Mouse (Mus musculus) spleen, adult 2 months (tissue): ENCODE measurements at regions not wholly inside any gene's neighbourhood (a gene's known extent, or its start where the extent isn't known, plus 50 kb on each side); places are given as distances from the start of the nearest gene placed in this dataset.

Experiments used
- DNase-seq, 2 experiments: peaks; one replicate each; pipeline versions ENCODE4 v3.0.0 to v3.0.0-alpha.2; 2012 to 2021; ENCODE audit warnings: low spot score in 2 of 2, low read depth in 1 of 2
- H3K27ac ChIP-seq: fragments of 200-500 bp; 2 replicates; pipeline ENCODE4 v1.5.1; 2012; ENCODE audit warnings: low read length, inconsistent platforms; ENCODE audit not compliant: insufficient read depth
- H3K27me3 ChIP-seq: fragments of 200-500 bp; 2 replicates; pipeline ENCODE4 v1.6.1; 2012; ENCODE audit warnings: mild to moderate bottlenecking, moderate library complexity, low read length, inconsistent platforms; ENCODE audit not compliant: control insufficient read depth, insufficient read depth
- H3K36me3 ChIP-seq: fragments of 200-500 bp; 2 replicates; pipeline ENCODE4 v1.6.1; 2012; ENCODE audit warnings: mild to moderate bottlenecking, low read length, inconsistent platforms; ENCODE audit not compliant: control insufficient read depth, insufficient read depth
- H3K4me1 ChIP-seq: fragments of 200-500 bp; 2 replicates; pipeline ENCODE4 v1.6.1; 2011; ENCODE audit warnings: inconsistent platforms; ENCODE audit not compliant: control insufficient read depth, insufficient read depth, insufficient read length
- H3K4me3 ChIP-seq: fragments of 200-500 bp; 2 replicates; pipeline ENCODE4 v1.5.1; 2011; ENCODE audit warnings: mild to moderate bottlenecking, inconsistent platforms; ENCODE audit not compliant: insufficient read depth, insufficient read length; ENCODE audit errors: extremely low read depth
- CTCF ChIP-seq: fragments of 200-500 bp; IDR thresholded peaks from 2 replicates; pipeline ENCODE4 v1.5.1; 2011; ENCODE audit warnings: mild to moderate bottlenecking, inconsistent platforms; ENCODE audit not compliant: insufficient read depth, insufficient read length, insufficient replicate concordance; ENCODE audit errors: extremely low read depth
- POLR2A ChIP-seq: fragments of 200-500 bp; IDR thresholded peaks from 2 replicates; pipeline ENCODE4 v1.6.1; 2011; ENCODE audit warnings: low read depth, low read length, inconsistent platforms
- WGBS: fragments of 180-500 bp; shearing (Covaris S2); methylation state at CpG from one replicate; pipeline ENCODE4 v1.1.7; 2018; 5-methylcytosine and 5-hydroxymethylcytosine counted together

GRCm38 (mm10) chr14:99617374-99617773 lies 318.9 kb downstream of the Klf5 start:
- no peaks in the 10 kb centered on the region for H3K27me3 ChIP-seq
- no peak for TF ChIP-seq CTCF
- H3K36me3 ChIP-seq, result no peaks in the 10 kb centered on the region
- no peak overlapping the region for H3K4me3 ChIP-seq
- H3K27ac ChIP-seq, result no peak overlapping the region
- WGBS, result 42% methylated on average over 2 of the region's 2 CpGs
- H3K4me1 ChIP-seq, result no peaks in the 10 kb centered on the region
- DNase-seq, result no peak

DNA sequence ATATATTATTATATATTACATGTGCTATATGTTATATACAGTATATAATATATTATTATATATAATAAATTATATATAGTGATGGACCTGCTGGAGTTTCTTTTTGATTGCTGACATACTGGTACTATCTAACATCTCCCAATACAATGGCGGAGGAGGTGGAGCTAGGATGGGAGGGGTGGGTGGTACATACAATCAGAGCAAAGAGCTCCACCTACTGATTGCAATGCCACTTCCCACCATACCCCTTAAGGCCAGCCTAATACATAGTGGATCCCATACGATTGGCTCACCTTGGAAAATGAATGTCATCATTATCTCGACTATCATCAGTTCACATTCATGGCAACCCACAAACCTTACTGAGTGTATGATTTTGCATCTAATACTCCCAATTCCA lies 323.0 kb downstream of the Klf5 start:
- H3K4me1 ChIP-seq, result no peaks in the 10 kb centered on the region
- no peak overlapping the region for H3K4me3 ChIP-seq
- 88% methylated on average over 3 of the region's 3 CpGs for WGBS
- TF ChIP-seq CTCF (no peak), POLR2A (no peak)
- no peak overlapping the region for H3K27ac ChIP-seq
- DNase-seq, result no peak
- H3K36me3 ChIP-seq, result no peaks in the 10 kb centered on the region
- no peaks in the 10 kb centered on the region for H3K27me3 ChIP-seq

GRCm38 (mm10) chr14:99624380-99625327 lies 326.2 kb downstream of the Klf5 start:
- H3K4me3 ChIP-seq, result no peak overlapping the region
- TF ChIP-seq POLR2A (no peak), CTCF (no peak)
- H3K4me1 ChIP-seq, result no peaks in the 10 kb centered on the region
- WGBS, result 51% methylated on average over 10 of the region's 10 CpGs
- H3K27ac ChIP-seq, result no peak overlapping the region
- DNase-seq, result no peak
- no peaks in the 10 kb centered on the region for H3K27me3 ChIP-seq
- no peaks in the 10 kb centered on the region for H3K36me3 ChIP-seq

DNA sequence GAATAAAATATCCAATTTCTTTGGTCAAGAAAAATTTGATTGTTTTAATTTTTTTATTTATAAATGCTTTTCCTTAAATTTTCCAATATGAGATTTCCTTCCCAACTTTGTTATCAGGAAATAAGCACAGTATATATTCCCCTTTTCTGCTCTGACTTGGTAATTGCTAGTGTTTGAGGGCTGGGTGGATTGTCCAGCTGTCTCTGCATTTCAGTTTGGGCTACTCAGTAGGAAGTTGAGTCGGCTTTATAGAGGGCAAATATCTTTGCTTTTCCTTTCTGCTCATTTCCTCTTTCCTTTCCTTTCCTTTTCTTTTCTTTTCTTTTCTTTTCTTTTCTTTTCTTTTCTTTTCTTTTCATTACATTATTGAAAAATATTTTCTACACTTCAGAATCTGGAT lies 329.1 kb downstream of the Klf5 start:
- DNase-seq, result no peak
- Histone ChIP-seq H3K36me3 (no peaks in the 10 kb centered on the region), H3K27ac (no peak overlapping the region), H3K27me3 (no peaks in the 10 kb centered on the region), H3K4me1 (no peaks in the 10 kb centered on the region), H3K4me3 (no peak overlapping the region)
- WGBS, result 73% methylated on average over 1 of the region's 1 CpGs
- TF ChIP-seq POLR2A (no peak), CTCF (no peak)

- TF ChIP-seq CTCF, result no peak
- no peak for TF ChIP-seq POLR2A
- no peak for DNase-seq
- Histone ChIP-seq H3K27me3 (no peaks in the 10 kb centered on the region), H3K4me1 (no peaks in the 10 kb centered on the region), H3K4me3 (no peak overlapping the region), H3K27ac (no peak overlapping the region), H3K36me3 (no peaks in the 10 kb centered on the region)
- WGBS, result 28% methylated on average over 10 of the region's 10 CpGs
These were observed 332.6 kb downstream of the Klf5 start for GRCm38 (mm10) chr14:99631092-99631491.

DNA sequence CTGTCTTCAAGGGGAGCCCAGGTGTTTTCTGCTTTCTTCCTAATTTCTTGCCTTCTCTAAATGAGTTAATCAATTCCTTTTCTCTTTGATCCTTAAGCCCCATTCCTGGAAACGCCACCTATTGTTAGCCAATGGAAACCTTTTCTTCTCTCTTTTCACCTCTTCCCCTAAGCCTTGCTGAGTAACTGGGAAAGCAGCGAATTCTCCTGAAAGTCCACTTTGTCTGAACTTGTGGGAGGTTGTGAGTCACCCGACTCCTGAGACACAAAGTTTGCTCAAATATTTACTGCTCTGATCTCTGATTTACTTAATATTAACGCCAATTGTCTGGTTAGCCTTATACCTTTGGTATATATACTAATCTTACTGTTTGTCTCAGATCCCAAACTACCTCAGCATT lies 334.0 kb downstream of the Klf5 start:
- no peak for DNase-seq
- Histone ChIP-seq H3K27ac (no peak overlapping the region), H3K4me1 (no peaks in the 10 kb centered on the region), H3K4me3 (no peak overlapping the region), H3K36me3 (no peaks in the 10 kb centered on the region), H3K27me3 (no peaks in the 10 kb centered on the region)
- TF ChIP-seq POLR2A (no peak), CTCF (no peak)
- 82% methylated on average over 4 of the region's 4 CpGs for WGBS

- Histone ChIP-seq H3K27ac (no peak overlapping the region), H3K36me3 (no peaks in the 10 kb centered on the region), H3K4me3 (no peak overlapping the region), H3K27me3 (no peaks in the 10 kb centered on the region), H3K4me1 (no peaks in the 10 kb centered on the region)
- 96% methylated on average over 4 of the region's 4 CpGs for WGBS
- TF ChIP-seq POLR2A, result no peak
- no peak for TF ChIP-seq CTCF
- no peak for DNase-seq
These were observed 337.2 kb downstream of the Klf5 start for GRCm38 (mm10) chr14:99635556-99636150.
